Mouse (Mus musculus): Measurements from ENCODE around the gene Cbx7. TPM values are rescaled to one million over a fixed set of nuclear protein-coding genes. Genes with fewer than 3 reads are reported as not detected.

The Cbx7 gene
- total and polyA plus RNA-seq, 3 experiments = 8.1 to 12.4 (median 12.1) TPM

DNA sequence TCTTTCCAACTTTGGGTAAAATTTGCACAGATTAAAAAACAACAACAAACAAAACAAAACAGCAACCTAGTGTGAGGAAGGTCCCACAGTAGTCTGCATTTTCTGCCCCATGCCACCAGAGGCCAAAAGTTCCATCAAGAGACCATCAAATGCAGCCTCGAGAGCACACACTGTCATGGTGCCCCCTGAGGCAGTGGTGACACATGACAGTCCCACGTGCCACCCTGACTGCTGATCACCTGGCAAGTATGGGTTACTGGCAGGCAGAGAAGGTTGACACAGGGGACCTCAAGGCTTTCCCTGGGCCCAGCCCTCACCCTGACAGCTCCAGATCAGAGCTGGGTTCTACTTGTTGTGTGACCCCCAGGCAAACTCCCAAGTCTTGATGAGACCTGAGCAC, 51.1 kb downstream of the Cbx7 start:
- Histone ChIP-seq H3K27ac (ENCODE audit: insufficient read depth, low read depth) (no peak overlapping the region), H3K27me3 (replicated peaks) (no peaks in the 10 kb centered on the region), H3K9me3 (replicated peaks; ENCODE audit: low read length) (peaks cover 11% of the 10 kb centered on the region), H3K36me3 (replicated peaks in 1 of 2; ENCODE audit: control insufficient read depth in 1 of 2, insufficient read depth in 1 of 2, low read length in 1 of 2) (peaks cover 74 to 93% of the 10 kb centered on the region in 2 experiments), H3K4me2 (ENCODE audit: insufficient read depth, low read depth, poor library complexity, severe bottlenecking) (no peak overlapping the region), H3K9ac (ENCODE audit: insufficient read depth, low read depth) (no peak overlapping the region), H3K4me1 (ENCODE audit: control insufficient read depth in 1 of 2, insufficient read depth in 2 of 2) (peaks cover 4 to 15% of the 10 kb centered on the region in 2 experiments; a peak in 1 of 4 replicates), H3K79me2 (replicated peaks; ENCODE audit: control insufficient read depth, extremely low read depth, insufficient read depth, poor library complexity, severe bottlenecking) (no peaks in the 10 kb centered on the region), H3K4me3 (replicated peaks in 1 of 3; ENCODE audit: low read depth in 2 of 3, low read length in 2 of 3, poor library complexity in 1 of 3) (no peak overlapping the region)
- no peak for DNase-seq (ENCODE audit: extremely low read depth)
- TF ChIP-seq UBTF (IDR thresholded peaks at IDR 0.05; ENCODE audit: low read depth, low read length) = no peak
- TF ChIP-seq CTCF (conservative IDR thresholded peaks at IDR 0.05 in 1 of 2, IDR thresholded peaks at IDR 0.05 in 1 of 2; ENCODE audit: low read depth in 2 of 2, low read length in 2 of 2) = peak in 1 of 2 experiments; percentile 27; a peak in 2 of 4 replicates
- in situ Hi-C loops (cut with MboI; ENCODE audit: low pct_ligation_motif_present, low pct_unique_long_range_greater_than_20kb, low sequenced_read_pairs) = no loop called here
- dilution Hi-C loops (cut with MboI; ENCODE audit: extremely low pct_ligation_motif_present, extremely low pct_unique_long_range_greater_than_20kb, low sequenced_read_pairs) = no loop called here

DNA sequence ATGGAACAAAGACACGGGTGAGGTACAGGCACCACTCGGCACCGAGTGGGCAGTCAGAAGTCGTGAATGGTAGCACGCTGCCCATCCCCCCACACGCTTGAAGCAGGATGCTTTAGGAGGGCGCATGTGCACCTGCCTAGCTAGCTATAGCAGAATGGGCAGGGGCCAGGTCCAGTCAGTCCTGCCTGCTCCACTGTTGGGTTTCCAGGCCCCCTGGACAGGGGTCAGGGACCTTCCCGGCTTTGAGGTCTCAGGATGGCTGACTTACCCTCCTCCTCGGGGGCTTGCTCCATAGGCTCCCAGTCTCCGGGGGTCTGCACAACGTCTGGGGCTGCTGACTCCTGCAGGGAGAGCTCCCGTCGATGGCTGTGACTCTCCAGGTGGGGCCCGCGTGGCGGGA, 52.4 kb downstream of the Cbx7 start:
- H3K79me2 ChIP-seq (replicated peaks; ENCODE audit: control insufficient read depth, extremely low read depth, insufficient read depth, poor library complexity, severe bottlenecking) = no peaks in the 10 kb centered on the region
- H3K9ac ChIP-seq (ENCODE audit: insufficient read depth, low read depth) = no peak overlapping the region
- H3K4me2 ChIP-seq (ENCODE audit: insufficient read depth, low read depth, poor library complexity, severe bottlenecking) = no peak overlapping the region
- dilution Hi-C loops (cut with MboI; ENCODE audit: extremely low pct_ligation_motif_present, extremely low pct_unique_long_range_greater_than_20kb, low sequenced_read_pairs) (no loop called here), in situ Hi-C loops (cut with MboI; ENCODE audit: low pct_ligation_motif_present, low pct_unique_long_range_greater_than_20kb, low sequenced_read_pairs) (no loop called here)
- peaks cover 11% of the 10 kb centered on the region for H3K9me3 ChIP-seq (replicated peaks; ENCODE audit: low read length)
- H3K36me3 ChIP-seq (replicated peaks in 1 of 2; ENCODE audit: control insufficient read depth in 1 of 2, insufficient read depth in 1 of 2, low read length in 1 of 2) = peaks cover 69 to 92% of the 10 kb centered on the region in 2 experiments
- no peaks in the 10 kb centered on the region for H3K27me3 ChIP-seq (replicated peaks)
- peaks cover 4 to 15% of the 10 kb centered on the region in 2 experiments; a peak in 1 of 4 replicates for H3K4me1 ChIP-seq (ENCODE audit: control insufficient read depth in 1 of 2, insufficient read depth in 2 of 2)
- TF ChIP-seq NRF1 (IDR thresholded peaks at IDR 0.05; ENCODE audit: low read depth, low read length) (no peak), UBTF (IDR thresholded peaks at IDR 0.05; ENCODE audit: low read depth, low read length) (no peak), POLR2AphosphoS2 (IDR thresholded peaks at IDR 0.05; ENCODE audit: low read depth, low read length) (no peak), GABPA (IDR thresholded peaks at IDR 0.05; ENCODE audit: insufficient replicate concordance, low read depth, low read length) (no peak), POLR2A (IDR thresholded peaks at IDR 0.05; ENCODE audit: low read depth, low read length) (no peak), MAFK (IDR thresholded peaks at IDR 0.05; ENCODE audit: insufficient replicate concordance, low read length) (no peak), ZC3H11A (IDR thresholded peaks at IDR 0.05; ENCODE audit: low read depth, low read length) (no peak), PAX5 (IDR thresholded peaks at IDR 0.05; ENCODE audit: low read length) (no peak), USF1 (IDR thresholded peaks at IDR 0.05; ENCODE audit: low read depth, low read length) (no peak), ZMIZ1 (IDR thresholded peaks at IDR 0.05; ENCODE audit: low read depth, low read length) (no peak), MXI1 (IDR thresholded peaks at IDR 0.05; ENCODE audit: low read depth, low read length) (no peak), ELF1 (IDR thresholded peaks at IDR 0.05; ENCODE audit: low read depth, low read length) (no peak), JUN (IDR thresholded peaks at IDR 0.05; ENCODE audit: insufficient read depth, low read depth, low read length) (no peak), ZNF384 (IDR thresholded peaks at IDR 0.05; ENCODE audit: low read depth, low read length) (no peak), TBP (conservative IDR thresholded peaks at IDR 0.05; ENCODE audit: low read depth, low read length) (no peak), IRF4 (IDR thresholded peaks at IDR 0.05; ENCODE audit: low read depth, low read length) (no peak), HCFC1 (IDR thresholded peaks at IDR 0.05; ENCODE audit: low read depth, low read length) (no peak), MAZ (IDR thresholded peaks at IDR 0.05; ENCODE audit: low read depth, low read length) (no peak), JUND (conservative IDR thresholded peaks at IDR 0.05; ENCODE audit: low read depth, low read length) (no peak)
- H3K27ac ChIP-seq (ENCODE audit: insufficient read depth, low read depth) = no peak overlapping the region
- DNase-seq (ENCODE audit: extremely low read depth) = no peak
- no peak overlapping the region for H3K4me3 ChIP-seq (replicated peaks in 1 of 3; ENCODE audit: low read depth in 2 of 3, low read length in 2 of 3, poor library complexity in 1 of 3)
